Mouse (Mus musculus) liver, postnatal 0 days (tissue): Measurements from ENCODE around the gene Wnk2.

ENCODE experiments used
- CTCF ChIP-seq: sonication (generic); IDR thresholded peaks from 2 replicates; pipeline ENCODE4 v1.5.1; 2016; ENCODE audit warnings: antibody characterized with exemption, low read depth
- EP300 ChIP-seq: IDR thresholded peaks from 2 replicates; pipeline ENCODE4 v1.6.1; 2016; ENCODE audit warnings: antibody characterized with exemption, low read depth, mild to moderate bottlenecking

- TF ChIP-seq CTCF, result no peak
- no peak for TF ChIP-seq EP300
Observed at GRCm38 (mm10) chr13:49084781-49085180, 63.0 kb downstream of the Wnk2 start.
